Comparison of ENCODE assay signal across 19 mouse cellular contexts in genomic region chr16:4827639-4828038, GRCm38 (mm10). TPM values are rescaled to one million over a fixed set of nuclear protein-coding genes. Genes with fewer than 3 reads are reported as not detected.
"Had no signal": no experiment of that assay in that cellular context is flagged by ENCODE, and none has a peak within 500 bp of the region (broad histone marks: within the 10 kb centered on the region; RNA-seq: fewer than 3 reads in every experiment).

No protein-coding gene starts in this region.

- H3K27ac ChIP-seq: neural tube, embryonic 13.5 days; neural tube, embryonic 15.5 days; stomach, embryonic 15.5 days; stomach, postnatal 0 days had no signal

- H3K27me3 ChIP-seq: neural tube, embryonic 13.5 days; neural tube, embryonic 15.5 days; stomach, embryonic 15.5 days had no signal

- H3K4me3 ChIP-seq: neural tube, embryonic 13.5 days; neural tube, embryonic 15.5 days; stomach, embryonic 15.5 days had no signal

- H3K36me3 ChIP-seq: neural tube, embryonic 13.5 days; neural tube, embryonic 15.5 days; stomach, embryonic 15.5 days had no signal

- H3K9ac ChIP-seq: neural tube, embryonic 13.5 days; neural tube, embryonic 15.5 days; stomach, embryonic 15.5 days had no signal

- DNase-seq: retina, postnatal 1 day; right cerebral cortex, adult 18-20 months; right cerebral cortex, postnatal 14 days; right cerebral cortex, postnatal 25 days; right cerebral cortex, postnatal 4 days; spleen, adult 18-20 months; thymus, adult 18-20 months; thymus, adult 2 months; thymus, postnatal 14 days; thymus, postnatal 25 days; thymus, postnatal 36 days; thymus, postnatal 4 days had no signal

- H3K4me2 ChIP-seq: neural tube, embryonic 13.5 days; neural tube, embryonic 15.5 days; stomach, embryonic 15.5 days had no signal

- H3K4me1 ChIP-seq: neural tube, embryonic 13.5 days; neural tube, embryonic 15.5 days; stomach, embryonic 15.5 days had no signal

- H3K9me3 ChIP-seq: neural tube, embryonic 13.5 days; neural tube, embryonic 15.5 days; stomach, embryonic 15.5 days had no signal

RNA-seq across cellular contexts. Expression of gene 4930562C15Rik, which starts 7.6 kb away (rescaled TPM):
- polyA plus RNA-seq: small intestine, adult 2 months; spleen, adult 2 months; urinary bladder, adult 2 months had no signal
